Mouse (Mus musculus) megakaryocyte, embryonic 14.5 days (primary cell): ENCODE measurements around the gene Plekhh1.

Experiments
- FLI1 ChIP-seq: IDR thresholded peaks from 2 replicates; pipeline ENCODE4 v1.6.1; 2012; ENCODE audit warnings: low read length, inconsistent platforms, mixed read lengths
- GATA1 ChIP-seq: IDR thresholded peaks from 3 replicates; pipeline ENCODE4 v1.6.1; 2012; ENCODE audit warnings: mixed read lengths, low read length, inconsistent platforms, borderline replicate concordance

DNA sequence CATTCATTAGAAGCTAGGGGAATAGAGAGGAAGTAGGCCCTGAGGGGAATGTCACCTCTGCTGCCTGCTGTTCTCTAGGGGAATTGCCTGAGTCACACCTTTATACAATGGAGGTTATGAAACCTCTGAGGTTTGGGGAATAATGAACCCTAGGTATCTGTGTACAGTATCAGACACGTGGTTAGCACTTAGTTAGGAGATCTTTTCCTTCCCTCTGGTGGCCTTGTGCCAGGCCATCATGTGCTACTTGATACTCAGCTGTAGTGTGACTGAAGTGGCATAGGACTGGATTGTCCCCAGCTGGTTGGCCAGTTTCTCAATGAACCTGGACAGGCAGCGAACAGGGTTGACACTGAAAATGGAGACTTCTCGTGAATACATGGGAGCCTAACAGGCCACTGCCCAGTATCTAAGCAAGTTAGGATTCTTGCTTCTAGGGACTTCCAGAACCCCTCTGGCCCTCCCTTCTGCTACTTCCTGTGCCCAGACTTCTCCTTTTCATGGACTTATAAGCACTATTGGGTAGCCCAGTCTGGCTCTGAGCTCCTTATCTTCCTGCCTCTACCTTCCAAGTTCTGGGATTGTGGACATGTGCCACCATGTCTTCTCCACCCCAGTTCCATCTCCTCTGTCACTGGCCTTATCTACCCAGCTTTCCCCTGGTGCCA, 21.7 kb downstream of the Plekhh1 start:
- TF ChIP-seq GATA1: no peak
- TF ChIP-seq FLI1: no peak
